Mouse (Mus musculus): ENCODE data around the gene Tubb4b. TPM values are rescaled to one million over a fixed set of nuclear protein-coding genes. Genes with fewer than 3 reads are reported as not detected.

Gene Tubb4b
- total RNA-seq, 1 experiment = 819 TPM

GRCm38 (mm10) chr2:25226864-25227263, 2.4 kb upstream of the Tubb4b start:
- TF ChIP-seq ZNF384 (IDR thresholded peaks at IDR 0.05; ENCODE audit: low read depth, low read length) = no peak
- TF ChIP-seq MAFK (IDR thresholded peaks at IDR 0.05; ENCODE audit: insufficient read depth, low read depth, low read length) = no peak
- TF ChIP-seq HCFC1 (IDR thresholded peaks at IDR 0.05; ENCODE audit: borderline replicate concordance, insufficient read depth, low read length) = no peak
- TF ChIP-seq ZC3H11A (IDR thresholded peaks at IDR 0.05; ENCODE audit: borderline replicate concordance, low read depth, low read length) = no peak
- TF ChIP-seq CHD2 (IDR thresholded peaks at IDR 0.05; ENCODE audit: low read depth, low read length) = no peak
- in situ Hi-C loops (cut with MboI; ENCODE audit: low sequenced_read_pairs in 2 of 2, unreplicated experiment in 2 of 2) = no loop called here
- Histone ChIP-seq H3K27ac (ENCODE audit: insufficient read depth, low read depth, low read length, poor library complexity, severe bottlenecking) (no peak overlapping the region), H3K9ac (ENCODE audit: insufficient read depth, low read depth, low read length, poor library complexity, severe bottlenecking) (no peak overlapping the region), H3K4me3 (ENCODE audit: insufficient read depth in 1 of 2, low read depth in 1 of 2, low read length in 2 of 2, poor library complexity in 1 of 2, severe bottlenecking in 1 of 2) (no peak overlapping the region), H3K36me3 (ENCODE audit: control insufficient read depth, insufficient read depth, low read length, poor library complexity, severe bottlenecking) (peaks cover 18% of the 10 kb centered on the region), H3K4me1 (ENCODE audit: control insufficient read depth in 2 of 2, insufficient read depth in 2 of 2, low read length in 2 of 2, poor library complexity in 1 of 2) (peaks cover 9 to 24% of the 10 kb centered on the region in 2 experiments; a peak in 3 of 4 replicates), H3K9me3 (ENCODE audit: control insufficient read depth, insufficient read depth, low read depth, low read length) (no peaks in the 10 kb centered on the region)
- no peak for DNase-seq (ENCODE audit: low read depth, low spot score)

GRCm38 (mm10) chr2:25225811-25226379, 1.4 kb upstream of the Tubb4b start:
- DNase-seq (ENCODE audit: low read depth, low spot score) = no peak
- H3K9me3 ChIP-seq (ENCODE audit: control insufficient read depth, insufficient read depth, low read depth, low read length) = no peaks in the 10 kb centered on the region
- H3K27ac ChIP-seq (ENCODE audit: insufficient read depth, low read depth, low read length, poor library complexity, severe bottlenecking) = peak overlapping the region; percentile 93; the same call in 1 of the 2 replicates
- H3K36me3 ChIP-seq (ENCODE audit: control insufficient read depth, insufficient read depth, low read length, poor library complexity, severe bottlenecking) = peaks cover 25% of the 10 kb centered on the region
- peak overlapping the region; percentile 68 to 88; a peak in 3 of 4 replicates for H3K4me3 ChIP-seq (ENCODE audit: insufficient read depth in 1 of 2, low read depth in 1 of 2, low read length in 2 of 2, poor library complexity in 1 of 2, severe bottlenecking in 1 of 2)
- peaks cover 6 to 24% of the 10 kb centered on the region in 2 experiments; a peak in 3 of 4 replicates for H3K4me1 ChIP-seq (ENCODE audit: control insufficient read depth in 2 of 2, insufficient read depth in 2 of 2, low read length in 2 of 2, poor library complexity in 1 of 2)
- in situ Hi-C loops (cut with MboI; ENCODE audit: low sequenced_read_pairs in 2 of 2, unreplicated experiment in 2 of 2) = no loop called here
- peak overlapping the region; percentile 67; the same call in 1 of the 2 replicates for H3K9ac ChIP-seq (ENCODE audit: insufficient read depth, low read depth, low read length, poor library complexity, severe bottlenecking)
- no peak for TF ChIP-seq CHD2 (IDR thresholded peaks at IDR 0.05; ENCODE audit: low read depth, low read length)
- TF ChIP-seq ZC3H11A (IDR thresholded peaks at IDR 0.05; ENCODE audit: borderline replicate concordance, low read depth, low read length) = no peak
- TF ChIP-seq HCFC1 (IDR thresholded peaks at IDR 0.05; ENCODE audit: borderline replicate concordance, insufficient read depth, low read length) = no peak
- no peak for TF ChIP-seq MAFK (IDR thresholded peaks at IDR 0.05; ENCODE audit: insufficient read depth, low read depth, low read length)

DNA sequence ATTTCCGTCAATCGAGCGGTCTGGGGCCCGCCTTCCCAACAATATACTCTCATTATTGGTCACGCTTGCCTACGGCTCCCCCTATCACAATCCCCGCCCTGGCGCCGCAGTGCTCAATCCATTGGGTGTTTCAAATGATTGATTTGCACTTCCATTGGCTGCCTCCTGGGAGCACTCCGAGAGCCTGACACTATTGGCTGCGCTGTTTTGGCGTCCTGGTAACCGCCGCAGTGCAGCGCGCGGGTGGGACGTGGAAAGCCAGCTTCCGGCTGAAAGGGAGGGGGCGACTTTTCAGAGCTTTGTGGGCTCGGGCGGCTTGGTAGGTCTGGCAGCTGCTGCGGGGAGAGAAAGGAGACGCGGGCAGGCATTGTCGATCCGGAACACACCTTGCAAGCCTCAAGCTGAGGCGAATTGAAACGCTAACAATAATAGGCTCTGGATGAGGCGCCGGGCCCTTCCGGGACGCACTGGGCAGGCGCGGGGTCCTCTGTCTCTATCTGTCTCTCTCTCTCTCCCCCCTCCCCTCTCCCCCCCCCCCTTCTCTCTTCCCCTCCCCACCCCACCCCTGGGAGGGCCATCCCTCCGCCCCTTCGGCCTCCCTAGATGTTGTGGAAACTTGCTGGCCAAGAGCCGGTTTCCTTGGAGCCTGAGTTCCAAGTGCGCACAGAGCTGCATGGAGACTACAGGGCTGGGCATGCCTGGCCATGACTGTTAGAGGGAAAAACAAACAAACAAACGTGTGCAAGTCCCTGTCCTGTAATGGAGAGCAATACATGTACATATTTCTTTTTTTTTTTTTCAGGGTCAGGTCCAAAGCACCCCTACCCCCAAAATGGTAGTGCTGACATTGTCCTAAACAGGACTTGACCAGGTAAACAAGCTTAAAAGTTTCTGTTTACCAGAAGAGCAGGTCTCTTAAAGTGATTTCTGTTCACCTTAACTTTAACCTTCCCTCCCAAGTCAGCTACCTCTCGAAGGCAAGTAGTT, 557 bp upstream of the Tubb4b start:
- TF ChIP-seq MAFK (IDR thresholded peaks at IDR 0.05; ENCODE audit: insufficient read depth, low read depth, low read length) = no peak
- TF ChIP-seq HCFC1 (IDR thresholded peaks at IDR 0.05; ENCODE audit: borderline replicate concordance, insufficient read depth, low read length) = peak; percentile 55; the same call in 1 of the 2 replicates
- peak; percentile 94 for TF ChIP-seq CHD2 (IDR thresholded peaks at IDR 0.05; ENCODE audit: low read depth, low read length)
- Histone ChIP-seq H3K4me3 (ENCODE audit: insufficient read depth in 1 of 2, low read depth in 1 of 2, low read length in 2 of 2, poor library complexity in 1 of 2, severe bottlenecking in 1 of 2) (peak overlapping the region; percentile 68 to 88), H3K9me3 (ENCODE audit: control insufficient read depth, insufficient read depth, low read depth, low read length) (no peaks in the 10 kb centered on the region), H3K27ac (ENCODE audit: insufficient read depth, low read depth, low read length, poor library complexity, severe bottlenecking) (peak overlapping the region; percentile 93), H3K36me3 (ENCODE audit: control insufficient read depth, insufficient read depth, low read length, poor library complexity, severe bottlenecking) (peaks cover 25% of the 10 kb centered on the region), H3K4me1 (ENCODE audit: control insufficient read depth in 2 of 2, insufficient read depth in 2 of 2, low read length in 2 of 2, poor library complexity in 1 of 2) (peaks cover 6 to 21% of the 10 kb centered on the region in 2 experiments; a peak in 3 of 4 replicates), H3K9ac (ENCODE audit: insufficient read depth, low read depth, low read length, poor library complexity, severe bottlenecking) (peak overlapping the region; percentile 76)
- in situ Hi-C loops (cut with MboI; ENCODE audit: low sequenced_read_pairs in 2 of 2, unreplicated experiment in 2 of 2) = no loop called here
- peak; percentile 98 for DNase-seq (ENCODE audit: low read depth, low spot score)

GRCm38 (mm10) chr2:25223681-25224491, 616 bp downstream of the Tubb4b start:
- H3K4me3 ChIP-seq (ENCODE audit: insufficient read depth in 1 of 2, low read depth in 1 of 2, low read length in 2 of 2, poor library complexity in 1 of 2, severe bottlenecking in 1 of 2) = peak overlapping the region; percentile 87 to 98
- peaks cover 6 to 19% of the 10 kb centered on the region in 2 experiments; a peak in 3 of 4 replicates for H3K4me1 ChIP-seq (ENCODE audit: control insufficient read depth in 2 of 2, insufficient read depth in 2 of 2, low read length in 2 of 2, poor library complexity in 1 of 2)
- no peaks in the 10 kb centered on the region for H3K9me3 ChIP-seq (ENCODE audit: control insufficient read depth, insufficient read depth, low read depth, low read length)
- peak; percentile 65 for DNase-seq (ENCODE audit: low read depth, low spot score)
- H3K36me3 ChIP-seq (ENCODE audit: control insufficient read depth, insufficient read depth, low read length, poor library complexity, severe bottlenecking) = peaks cover 25% of the 10 kb centered on the region
- in situ Hi-C loops (cut with MboI; ENCODE audit: low sequenced_read_pairs in 2 of 2, unreplicated experiment in 2 of 2) = no loop called here
- H3K9ac ChIP-seq (ENCODE audit: insufficient read depth, low read depth, low read length, poor library complexity, severe bottlenecking) = peak overlapping the region; percentile 99
- peak overlapping the region; percentile 98 for H3K27ac ChIP-seq (ENCODE audit: insufficient read depth, low read depth, low read length, poor library complexity, severe bottlenecking)
- TF ChIP-seq MAFK (IDR thresholded peaks at IDR 0.05; ENCODE audit: insufficient read depth, low read depth, low read length) = peak; percentile 82; the same call in 1 of the 2 replicates
- no peak for TF ChIP-seq ZC3H11A (IDR thresholded peaks at IDR 0.05; ENCODE audit: borderline replicate concordance, low read depth, low read length)
- no peak for TF ChIP-seq ZNF384 (IDR thresholded peaks at IDR 0.05; ENCODE audit: low read depth, low read length)
- no peak for TF ChIP-seq CHD2 (IDR thresholded peaks at IDR 0.05; ENCODE audit: low read depth, low read length)
